Mouse (Mus musculus): ENCODE measurements around the gene Syn3.

GRCm38 (mm10) chr10:86297307-86297706, 201.4 kb downstream of the Syn3 start:
- TF ChIP-seq CTCF (IDR thresholded peaks at IDR 0.05; ENCODE audit: borderline replicate concordance, control insufficient read depth, extremely low read depth, insufficient read depth, low read length, poor library complexity) (no peak), POLR2A (IDR thresholded peaks at IDR 0.05; ENCODE audit: control insufficient read depth, extremely low read depth, insufficient read depth, low read length, poor library complexity) (no peak)

All from thymus, adult 2 months (tissue).